Mouse (Mus musculus): ENCODE results near the gene Btla. TPM values are rescaled to one million over a fixed set of nuclear protein-coding genes. Genes with fewer than 3 reads are reported as not detected.

Gene Btla
- polyA plus RNA-seq, 1 experiment: 0.02 TPM

- Histone ChIP-seq H3K79me3 (ENCODE audit: low read depth) (no peaks in the 10 kb centered on the region), H3K36me3 (ENCODE audit: control insufficient read depth, insufficient read depth) (no peaks in the 10 kb centered on the region), H3ac (ENCODE audit: control insufficient read depth, insufficient read length, low read depth) (no peak overlapping the region), H3K79me2 (ENCODE audit: control insufficient read depth, insufficient read depth) (no peaks in the 10 kb centered on the region), H3K27me3 (ENCODE audit: control insufficient read depth, insufficient read depth, insufficient read length) (no peaks in the 10 kb centered on the region), H3K4me3 (ENCODE audit: insufficient read depth, poor library complexity, severe bottlenecking) (no peak overlapping the region)
- TF ChIP-seq USF1 (IDR thresholded peaks at IDR 0.05; ENCODE audit: low read depth) (no peak), CEBPB (IDR thresholded peaks at IDR 0.05; ENCODE audit: low read depth) (no peak), CTCF (IDR thresholded peaks at IDR 0.05; ENCODE audit: control insufficient read depth, insufficient read depth, insufficient read length) (no peak), MAX (IDR thresholded peaks at IDR 0.05) (no peak), MYOG (IDR thresholded peaks at IDR 0.05; ENCODE audit: control insufficient read depth, extremely low read depth, insufficient read length) (no peak), MYOD1 (IDR thresholded peaks at IDR 0.05; ENCODE audit: control insufficient read depth, insufficient read length, low read depth) (no peak), FOSL1 (IDR thresholded peaks at IDR 0.05; ENCODE audit: insufficient read depth, low read length, poor library complexity, severe bottlenecking) (no peak)
These were observed 2.9 kb downstream of the Btla start for GRCm38 (mm10) chr16:45227002-45227401.

- H3K4me3 ChIP-seq (ENCODE audit: insufficient read depth, poor library complexity, severe bottlenecking): no peak overlapping the region
- H3ac ChIP-seq (ENCODE audit: control insufficient read depth, insufficient read length, low read depth): no peak overlapping the region
- TF ChIP-seq USF1 (IDR thresholded peaks at IDR 0.05; ENCODE audit: low read depth): no peak
- TF ChIP-seq MYOD1 (IDR thresholded peaks at IDR 0.05; ENCODE audit: control insufficient read depth, insufficient read length, low read depth): no peak
- no peak for TF ChIP-seq CTCF (IDR thresholded peaks at IDR 0.05; ENCODE audit: control insufficient read depth, insufficient read depth, insufficient read length)
- no peak for TF ChIP-seq MAX (IDR thresholded peaks at IDR 0.05)
- no peak for TF ChIP-seq FOSL1 (IDR thresholded peaks at IDR 0.05; ENCODE audit: insufficient read depth, low read length, poor library complexity, severe bottlenecking)
- TF ChIP-seq CEBPB (IDR thresholded peaks at IDR 0.05; ENCODE audit: low read depth): no peak
- TF ChIP-seq MYOG (IDR thresholded peaks at IDR 0.05; ENCODE audit: control insufficient read depth, extremely low read depth, insufficient read length): no peak
- H3K79me2 ChIP-seq (ENCODE audit: control insufficient read depth, insufficient read depth): no peaks in the 10 kb centered on the region
- no peaks in the 10 kb centered on the region for H3K36me3 ChIP-seq (ENCODE audit: control insufficient read depth, insufficient read depth)
- no peaks in the 10 kb centered on the region for H3K27me3 ChIP-seq (ENCODE audit: control insufficient read depth, insufficient read depth, insufficient read length)
- no peaks in the 10 kb centered on the region for H3K79me3 ChIP-seq (ENCODE audit: low read depth)
These were observed 7.2 kb downstream of the Btla start for GRCm38 (mm10) chr16:45231296-45231695.

GRCm38 (mm10) chr16:45233007-45233406, 8.9 kb downstream of the Btla start:
- Histone ChIP-seq H3K79me2 (ENCODE audit: control insufficient read depth, insufficient read depth) (no peaks in the 10 kb centered on the region), H3K36me3 (ENCODE audit: control insufficient read depth, insufficient read depth) (no peaks in the 10 kb centered on the region), H3K27me3 (ENCODE audit: control insufficient read depth, insufficient read depth, insufficient read length) (no peaks in the 10 kb centered on the region), H3ac (ENCODE audit: control insufficient read depth, insufficient read length, low read depth) (no peak overlapping the region), H3K4me3 (ENCODE audit: insufficient read depth, poor library complexity, severe bottlenecking) (no peak overlapping the region), H3K79me3 (ENCODE audit: low read depth) (no peaks in the 10 kb centered on the region)
- no peak for TF ChIP-seq MYOG (IDR thresholded peaks at IDR 0.05; ENCODE audit: control insufficient read depth, extremely low read depth, insufficient read length)

- no peaks in the 10 kb centered on the region for H3K79me3 ChIP-seq (ENCODE audit: low read depth)
- no peaks in the 10 kb centered on the region for H3K79me2 ChIP-seq (ENCODE audit: control insufficient read depth, insufficient read depth)
- H3K36me3 ChIP-seq (ENCODE audit: control insufficient read depth, insufficient read depth): no peaks in the 10 kb centered on the region
- no peak for TF ChIP-seq USF1 (IDR thresholded peaks at IDR 0.05; ENCODE audit: low read depth)
- no peak for TF ChIP-seq MYOG (IDR thresholded peaks at IDR 0.05; ENCODE audit: control insufficient read depth, extremely low read depth, insufficient read length)
- no peak for TF ChIP-seq CEBPB (IDR thresholded peaks at IDR 0.05; ENCODE audit: low read depth)
- no peak for TF ChIP-seq MYOD1 (IDR thresholded peaks at IDR 0.05; ENCODE audit: control insufficient read depth, insufficient read length, low read depth)
- TF ChIP-seq CTCF (IDR thresholded peaks at IDR 0.05; ENCODE audit: control insufficient read depth, insufficient read depth, insufficient read length): no peak
- no peak for TF ChIP-seq FOSL1 (IDR thresholded peaks at IDR 0.05; ENCODE audit: insufficient read depth, low read length, poor library complexity, severe bottlenecking)
- TF ChIP-seq MAX (IDR thresholded peaks at IDR 0.05): no peak
- H3K27me3 ChIP-seq (ENCODE audit: control insufficient read depth, insufficient read depth, insufficient read length): no peaks in the 10 kb centered on the region
- H3ac ChIP-seq (ENCODE audit: control insufficient read depth, insufficient read length, low read depth): no peak overlapping the region
- H3K4me3 ChIP-seq (ENCODE audit: insufficient read depth, poor library complexity, severe bottlenecking): no peak overlapping the region
These were observed 18.6 kb downstream of the Btla start for GRCm38 (mm10) chr16:45242700-45243099.

GRCm38 (mm10) chr16:45244930-45245472, 20.9 kb downstream of the Btla start:
- Histone ChIP-seq H3K4me3 (ENCODE audit: insufficient read depth, poor library complexity, severe bottlenecking) (no peak overlapping the region), H3K36me3 (ENCODE audit: control insufficient read depth, insufficient read depth) (no peaks in the 10 kb centered on the region), H3K27me3 (ENCODE audit: control insufficient read depth, insufficient read depth, insufficient read length) (no peaks in the 10 kb centered on the region), H3ac (ENCODE audit: control insufficient read depth, insufficient read length, low read depth) (no peak overlapping the region), H3K79me3 (ENCODE audit: low read depth) (no peaks in the 10 kb centered on the region), H3K79me2 (ENCODE audit: control insufficient read depth, insufficient read depth) (no peaks in the 10 kb centered on the region)
- TF ChIP-seq MYOD1 (IDR thresholded peaks at IDR 0.05; ENCODE audit: control insufficient read depth, insufficient read length, low read depth) (no peak), FOSL1 (IDR thresholded peaks at IDR 0.05; ENCODE audit: insufficient read depth, low read length, poor library complexity, severe bottlenecking) (no peak), USF1 (IDR thresholded peaks at IDR 0.05; ENCODE audit: low read depth) (no peak), CTCF (IDR thresholded peaks at IDR 0.05; ENCODE audit: control insufficient read depth, insufficient read depth, insufficient read length) (no peak), CEBPB (IDR thresholded peaks at IDR 0.05; ENCODE audit: low read depth) (no peak), MYOG (IDR thresholded peaks at IDR 0.05; ENCODE audit: control insufficient read depth, extremely low read depth, insufficient read length) (no peak), MAX (IDR thresholded peaks at IDR 0.05) (no peak)

GRCm38 (mm10) chr16:45249761-45250160, 25.6 kb downstream of the Btla start:
- H3K36me3 ChIP-seq (ENCODE audit: control insufficient read depth, insufficient read depth): no peaks in the 10 kb centered on the region
- H3K79me3 ChIP-seq (ENCODE audit: low read depth): no peaks in the 10 kb centered on the region
- no peaks in the 10 kb centered on the region for H3K27me3 ChIP-seq (ENCODE audit: control insufficient read depth, insufficient read depth, insufficient read length)
- H3K4me3 ChIP-seq (ENCODE audit: insufficient read depth, poor library complexity, severe bottlenecking): no peak overlapping the region
- no peak overlapping the region for H3ac ChIP-seq (ENCODE audit: control insufficient read depth, insufficient read length, low read depth)
- no peaks in the 10 kb centered on the region for H3K79me2 ChIP-seq (ENCODE audit: control insufficient read depth, insufficient read depth)
- TF ChIP-seq USF1 (IDR thresholded peaks at IDR 0.05; ENCODE audit: low read depth) (no peak), MYOG (IDR thresholded peaks at IDR 0.05; ENCODE audit: control insufficient read depth, extremely low read depth, insufficient read length) (no peak), CTCF (IDR thresholded peaks at IDR 0.05; ENCODE audit: control insufficient read depth, insufficient read depth, insufficient read length) (no peak), MYOD1 (IDR thresholded peaks at IDR 0.05; ENCODE audit: control insufficient read depth, insufficient read length, low read depth) (no peak), FOSL1 (IDR thresholded peaks at IDR 0.05; ENCODE audit: insufficient read depth, low read length, poor library complexity, severe bottlenecking) (no peak), MAX (IDR thresholded peaks at IDR 0.05) (no peak), CEBPB (IDR thresholded peaks at IDR 0.05; ENCODE audit: low read depth) (no peak)
